ENCODE assay signal across 8 mouse cellular contexts in the genomic region with DNA sequence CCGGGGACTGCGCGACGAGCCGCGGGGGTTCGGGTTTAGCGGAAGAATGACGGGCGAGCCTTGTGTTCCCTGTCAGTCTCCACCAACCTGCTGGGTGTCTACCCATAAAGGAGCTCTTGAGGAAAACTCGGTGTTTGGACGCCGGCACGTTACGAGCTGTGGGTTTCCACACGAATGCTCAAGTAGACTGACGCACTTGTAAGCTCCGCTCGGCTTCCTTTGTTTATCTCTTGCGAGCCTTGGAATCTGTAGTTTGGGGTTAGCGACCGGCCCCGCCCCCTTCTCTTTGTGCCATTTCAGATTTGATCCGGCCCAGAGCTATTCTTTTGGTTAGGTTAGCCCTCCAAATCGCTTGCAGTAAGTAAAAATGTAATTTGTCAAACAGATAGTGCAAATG. TPM values are rescaled to one million over a fixed set of nuclear protein-coding genes. Genes with fewer than 3 reads are reported as not detected.
A peak's percentile ranks its signal among the peaks of the same experiment; 100 is the strongest.
DNase-seq lines count a peak whose midpoint lies in the region; ATAC-seq and TF ChIP-seq lines count a peak whose summit lies in the region.

No protein-coding gene starts in this region.

- H3K27me3 ChIP-seq in kidney, embryonic 15.5 days: no peaks in the 10 kb centered on the region
- peaks cover 10% of the 10 kb centered on the region for H3K27me3 ChIP-seq in Patski
- H3K27me3 ChIP-seq in forebrain, embryonic 12.5 days: no peaks in the 10 kb centered on the region
- no peaks in the 10 kb centered on the region for H3K27me3 ChIP-seq in midbrain, embryonic 11.5 days (ENCODE audit: control insufficient read depth, insufficient read depth, low read length)

- no peak for DNase-seq in kidney, adult 18-20 months
- DNase-seq in Patski (ENCODE audit: low read depth, low spot score): peak; percentile 19
- DNase-seq in large intestine, adult 2 months (ENCODE audit: low read depth, low spot score): peak; percentile 35
- peak; percentile 98 for DNase-seq in midbrain, embryonic 11.5 days (ENCODE audit: low spot score, missing footprints)
- DNase-seq in layer of hippocampus, adult 9-10 months (ENCODE audit: low spot score): no peak
- no peak for DNase-seq in spleen, postnatal 4 days (ENCODE audit: low spot score in 2 of 2)

- no peaks in the 10 kb centered on the region for H3K36me3 ChIP-seq in kidney, embryonic 15.5 days
- H3K36me3 ChIP-seq in forebrain, embryonic 12.5 days (replicated peaks): no peaks in the 10 kb centered on the region
- no peaks in the 10 kb centered on the region for H3K36me3 ChIP-seq in midbrain, embryonic 11.5 days (ENCODE audit: control insufficient read depth, insufficient read depth, low read length)

- H3K9ac ChIP-seq in kidney, embryonic 15.5 days: peak overlapping the region; percentile 84
- H3K9ac ChIP-seq in forebrain, embryonic 12.5 days: peak overlapping the region; percentile 81
- peak overlapping the region; percentile 81 for H3K9ac ChIP-seq in midbrain, embryonic 11.5 days (ENCODE audit: low read length)

- H3K4me1 ChIP-seq in kidney, embryonic 15.5 days: peaks cover 11% of the 10 kb centered on the region
- peaks cover 8% of the 10 kb centered on the region for H3K4me1 ChIP-seq in forebrain, embryonic 12.5 days
- H3K4me1 ChIP-seq in midbrain, embryonic 11.5 days (ENCODE audit: control insufficient read depth, insufficient read depth, low read length): 0 out of 2 replicates have a peak, but pooled peaks cover 5% of the 10 kb centered on the region

- no peaks in the 10 kb centered on the region for H3K9me3 ChIP-seq in kidney, embryonic 15.5 days (replicated peaks)
- no peaks in the 10 kb centered on the region for H3K9me3 ChIP-seq in forebrain, embryonic 12.5 days
- H3K9me3 ChIP-seq in midbrain, embryonic 11.5 days (ENCODE audit: control insufficient read depth, low read length): no peaks in the 10 kb centered on the region

- POLR2A ChIA-PET in Patski (lab: Charles Lee): interaction anchor here (1.1 to 1.4 kb wide), 2 partner anchors 11 to 82 kb away, joined by 3 to 4 read pairs; a partner anchor contains a TSS

- no peak for TF ChIP-seq CTCF in Patski (IDR thresholded peaks at IDR 0.05)

- peak overlapping the region; percentile 89 for H3K4me3 ChIP-seq in kidney, embryonic 15.5 days (replicated peaks)
- H3K4me3 ChIP-seq in forebrain, embryonic 12.5 days (replicated peaks): peak overlapping the region; percentile 76
- H3K4me3 ChIP-seq in midbrain, embryonic 11.5 days (ENCODE audit: low read depth, low read length): peak overlapping the region; percentile 70

- in situ Hi-C loops in Patski (cut with MboI; ENCODE audit: low pct_unique_long_range_greater_than_20kb): no loop called here

- CTCF ChIA-PET in Patski (lab: Charles Lee): interaction anchor here (0.7 to 3.6 kb wide), 5 partner anchors 13 to 27 kb away, joined by 3 to 16 read pairs (median 5); no protein-coding TSS in a partner anchor

- peak overlapping the region; percentile 68 for H3K4me2 ChIP-seq in kidney, embryonic 15.5 days
- H3K4me2 ChIP-seq in forebrain, embryonic 12.5 days: peak overlapping the region; percentile 61
- peak overlapping the region; percentile 60 for H3K4me2 ChIP-seq in midbrain, embryonic 11.5 days

- peak overlapping the region; percentile 98 for H3K27ac ChIP-seq in kidney, embryonic 15.5 days
- H3K27ac ChIP-seq in forebrain, embryonic 12.5 days: peak overlapping the region; percentile 97
- peak overlapping the region; percentile 84 for H3K27ac ChIP-seq in midbrain, embryonic 11.5 days (ENCODE audit: low read depth, low read length)

- WGBS in kidney, embryonic 15.5 days: under 1% methylated on average over 25 of the region's 25 CpGs
- under 1% methylated on average over 25 of the region's 25 CpGs for WGBS in forebrain, embryonic 12.5 days
- under 1% methylated on average over 25 of the region's 25 CpGs for WGBS in large intestine, adult 2 months
- under 1% methylated on average over 25 of the region's 25 CpGs for WGBS in midbrain, embryonic 11.5 days

- ATAC-seq in kidney, embryonic 15.5 days (replicated peaks; ENCODE audit: low FRiP score): no peak
- ATAC-seq in Patski: peak; percentile 61
- peak; percentile 67 for ATAC-seq in forebrain, embryonic 12.5 days (ENCODE audit: low FRiP score)
- no peak; the same call in 1 of the 2 replicates for ATAC-seq in midbrain, embryonic 11.5 days (ENCODE audit: low FRiP score)

RNA-seq across cellular contexts. Expression of a gene that starts 0.6 kb away (rescaled TPM):
- 11.1 and 13.4 TPM in 2 replicates for polyA plus RNA-seq in kidney, embryonic 15.5 days (2015; fragmentation: Nextera tagmentation; extraction: Ambion mirVana)
- 21.1 TPM for polyA plus RNA-seq in Patski (2021)
- 42.0 TPM in 2 replicates for polyA plus RNA-seq in forebrain, embryonic 12.5 days (2016; fragmentation: Nextera tagmentation; extraction: Ambion mirVana)
- polyA plus RNA-seq in large intestine, adult 2 months (2012; rRNA removed): 4.2 and 7.7 TPM in 2 replicates
- polyA plus RNA-seq in midbrain, embryonic 11.5 days (2014; fragmentation: Nextera tagmentation; extraction: Ambion mirVana): 27.4 and 31.1 TPM in 2 replicates

RNA-seq across cellular contexts. Expression of a gene that starts 10.8 kb away (rescaled TPM):
- polyA plus RNA-seq in kidney, embryonic 15.5 days (2015; fragmentation: Nextera tagmentation; extraction: Ambion mirVana): 148 and 181 TPM in 2 replicates
- polyA plus RNA-seq in Patski (2021): 43.5 TPM
- polyA plus RNA-seq in forebrain, embryonic 12.5 days (2016; fragmentation: Nextera tagmentation; extraction: Ambion mirVana): 221 and 228 TPM in 2 replicates
- polyA plus RNA-seq in large intestine, adult 2 months (2012; rRNA removed): 5.8 and 8.8 TPM in 2 replicates
- polyA plus RNA-seq in midbrain, embryonic 11.5 days (2014; fragmentation: Nextera tagmentation; extraction: Ambion mirVana): 232 and 241 TPM in 2 replicates

Comparison
In these comparisons a context has a peak if more than half of its experiments do, and no peak if none do; other contexts are left out.
1. ATAC-seq: peak in Patski (single experiment) and forebrain, embryonic 12.5 days (single experiment); none in kidney, embryonic 15.5 days (single experiment) and midbrain, embryonic 11.5 days (single experiment).
2. DNase-seq: peak in Patski (single experiment), large intestine, adult 2 months (single experiment) and midbrain, embryonic 11.5 days (single experiment); none in kidney, adult 18-20 months (single experiment), layer of hippocampus, adult 9-10 months (single experiment) and spleen, postnatal 4 days (0 of 2).
3. Peak in every context shown above with its lines, with median percentiles within 50 percentile points of each other: H3K27ac ChIP-seq, H3K4me2 ChIP-seq, H3K4me3 ChIP-seq and H3K9ac ChIP-seq.